8 mouse cellular contexts compared by ENCODE assay signal in the genomic region with DNA sequence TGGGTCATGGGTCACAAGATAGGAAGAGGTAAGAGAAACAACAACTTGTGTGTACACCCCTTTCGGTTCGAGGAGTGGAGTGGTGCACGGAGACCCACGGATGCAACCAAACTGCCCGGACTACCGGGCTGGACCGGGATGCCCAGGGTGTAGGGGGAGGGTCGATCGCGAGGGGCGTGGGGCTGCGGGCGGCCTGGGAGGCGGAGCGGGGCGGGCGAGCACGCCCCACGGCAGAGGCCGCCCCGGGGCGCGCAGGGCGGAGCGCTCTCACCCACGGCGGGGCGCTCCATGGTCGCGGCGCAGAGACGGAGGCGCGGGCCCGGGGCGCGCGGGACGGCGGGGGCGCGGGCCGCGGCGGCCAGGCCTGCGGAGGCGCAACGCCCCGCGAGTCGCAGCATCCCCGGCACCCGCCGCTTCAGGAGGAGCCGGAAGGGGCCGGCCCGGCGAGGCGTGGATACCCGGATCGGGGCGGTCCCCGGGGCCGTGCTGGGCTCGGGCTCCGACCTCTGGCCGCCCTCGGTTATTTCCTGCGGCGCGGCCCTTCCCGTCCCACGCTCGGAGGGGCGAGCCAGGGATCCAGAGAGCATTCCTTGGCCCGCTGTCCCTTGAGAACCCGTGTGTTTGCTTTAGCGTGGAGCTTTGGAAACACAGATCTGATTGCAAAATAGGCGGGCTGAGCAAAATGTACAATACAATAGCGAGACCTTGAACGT. TPM values are rescaled to one million over a fixed set of nuclear protein-coding genes. Genes with fewer than 3 reads are reported as not detected.
DNase-seq lines count a peak whose midpoint lies in the region; ATAC-seq and TF ChIP-seq lines count a peak whose summit lies in the region.

No protein-coding gene starts in this region.

- no peak for TF ChIP-seq CTCF in liver, adult 2 months (IDR thresholded peaks at IDR 0.05; ENCODE audit: low read depth, low read length)

- H3K4me2 ChIP-seq in kidney, embryonic 15.5 days: peak overlapping the region; percentile 71

- H3K79me2 ChIP-seq in liver, adult 2 months (ENCODE audit: control insufficient read depth, insufficient read depth, low read length): no peaks in the 10 kb centered on the region

- DNase-seq in A20 (ENCODE audit: low read depth, low spot score): peak; percentile 79
- DNase-seq in brain, adult 2 months (ENCODE audit: low read depth, low spot score): peak; percentile 88
- DNase-seq in heart, embryonic 10.5 days (ENCODE audit: low spot score): peak; percentile 90
- peak; percentile 87 for DNase-seq in liver, adult 2 months (ENCODE audit: extremely low read depth, low read depth, low spot score)
- DNase-seq in spleen, postnatal 36 days (ENCODE audit: low spot score in 2 of 2): peak; percentile 79

- peak overlapping the region; percentile 88 for H3K4me3 ChIP-seq in erythroblast, embryonic 14.5 days (replicated peaks)
- peak overlapping the region; percentile 70 for H3K4me3 ChIP-seq in heart, embryonic 10.5 days
- peak overlapping the region; percentile 77 for H3K4me3 ChIP-seq in kidney, embryonic 15.5 days (replicated peaks)
- peak overlapping the region; percentile 68 for H3K4me3 ChIP-seq in liver, adult 2 months (ENCODE audit: insufficient read depth, low read depth, low read length)

- H3K4me1 ChIP-seq in erythroblast, embryonic 14.5 days (ENCODE audit: control insufficient read depth): peaks cover 63% of the 10 kb centered on the region
- H3K4me1 ChIP-seq in heart, embryonic 10.5 days: peaks cover 22% of the 10 kb centered on the region
- peaks cover 30% of the 10 kb centered on the region for H3K4me1 ChIP-seq in kidney, embryonic 15.5 days
- H3K4me1 ChIP-seq in liver, adult 2 months (ENCODE audit: control insufficient read depth, insufficient read depth, low read length): no peaks in the 10 kb centered on the region

- peak overlapping the region; percentile 78 for H3K9ac ChIP-seq in kidney, embryonic 15.5 days
- H3K9ac ChIP-seq in liver, adult 2 months (ENCODE audit: low read depth, low read length): peak overlapping the region; percentile 39

- peak overlapping the region; percentile 93 for H3K27ac ChIP-seq in heart, embryonic 10.5 days
- peak overlapping the region; percentile 97 for H3K27ac ChIP-seq in kidney, embryonic 15.5 days
- H3K27ac ChIP-seq in liver, adult 2 months (replicated peaks; ENCODE audit: insufficient read depth, low read depth, low read length): peak overlapping the region; percentile 35

- ATAC-seq in kidney, embryonic 15.5 days (replicated peaks; ENCODE audit: low FRiP score): peak; percentile 98
- ATAC-seq in monocyte, adult 5-6 weeks (replicated peaks; ENCODE audit: insufficient number of reproducible peaks, low FRiP score, low TSS enrichment, poor library complexity, severe bottlenecking): peak; percentile 55; the same call in 1 of the 2 replicates

- TF ChIP-seq POLR2A in liver, adult 2 months (IDR thresholded peaks at IDR 0.05; ENCODE audit: extremely low read depth, insufficient read depth, low read length): 0 out of 2 replicates have a peak, but pooled peaks have one; percentile 34

- H3K9me3 ChIP-seq in erythroblast, embryonic 14.5 days (ENCODE audit: control insufficient read depth, low read length): no peaks in the 10 kb centered on the region
- H3K9me3 ChIP-seq in heart, embryonic 10.5 days: no peaks in the 10 kb centered on the region
- no peaks in the 10 kb centered on the region for H3K9me3 ChIP-seq in kidney, embryonic 15.5 days (replicated peaks)

- H3K27me3 ChIP-seq in erythroblast, embryonic 14.5 days (ENCODE audit: control insufficient read depth): no peaks in the 10 kb centered on the region
- H3K27me3 ChIP-seq in heart, embryonic 10.5 days (ENCODE audit: insufficient read depth, poor library complexity, severe bottlenecking): no peaks in the 10 kb centered on the region
- H3K27me3 ChIP-seq in kidney, embryonic 15.5 days: no peaks in the 10 kb centered on the region
- H3K27me3 ChIP-seq in liver, adult 2 months (ENCODE audit: control insufficient read depth, insufficient read depth, low read length): no peaks in the 10 kb centered on the region

- WGBS in heart, embryonic 10.5 days: 0% methylated on average over 64 of the region's 81 CpGs
- WGBS in kidney, embryonic 15.5 days: under 1% methylated on average over 58 of the region's 81 CpGs
- under 1% methylated on average over 79 of the region's 81 CpGs for WGBS in liver, adult 2 months

- peaks cover 26% of the 10 kb centered on the region for H3K36me3 ChIP-seq in erythroblast, embryonic 14.5 days (ENCODE audit: control insufficient read depth)
- H3K36me3 ChIP-seq in heart, embryonic 10.5 days: no peaks in the 10 kb centered on the region
- no peaks in the 10 kb centered on the region for H3K36me3 ChIP-seq in kidney, embryonic 15.5 days
- no peaks in the 10 kb centered on the region for H3K36me3 ChIP-seq in liver, adult 2 months (ENCODE audit: control insufficient read depth, insufficient read depth, low read length)

RNA-seq across cellular contexts. Expression of a gene that starts 10.9 kb away (rescaled TPM):
- 2.5 and 2.6 TPM in 2 replicates for polyA plus RNA-seq in erythroblast, embryonic 14.5 days (2012)
- polyA plus RNA-seq in heart, embryonic 10.5 days (2016; fragmentation: Nextera tagmentation; extraction: Ambion mirVana): 18.4 and 24.6 TPM in 2 replicates
- polyA plus RNA-seq in kidney, embryonic 15.5 days (2015; fragmentation: Nextera tagmentation; extraction: Ambion mirVana): 20.6 and 26.7 TPM in 2 replicates
- 9.5 and 11.8 TPM in 2 replicates for total RNA-seq in liver, adult 2 months (2014; rRNA removed)
- polyA plus RNA-seq in liver, adult 2 months (2012; rRNA removed): 1.8 and 2.1 TPM in 2 replicates
- 17.4 to 28.8 TPM (median 22.7 TPM) in 3 replicates for total RNA-seq in monocyte, adult 5-6 weeks (2017)

Comparison
In these comparisons a context has a peak if more than half of its experiments do, and no peak if none do; other contexts are left out.
1. Peak in every context shown above with its lines: DNase-seq, ATAC-seq, H3K4me3 ChIP-seq and H3K27ac ChIP-seq.
2. H3K27ac ChIP-seq: peak in every context shown above with its lines; median percentile 97 in kidney, embryonic 15.5 days; 93 in heart, embryonic 10.5 days; 35 in liver, adult 2 months.